Mouse (Mus musculus): ENCODE data around the gene Efcab2. TPM values are rescaled to one million over a fixed set of nuclear protein-coding genes. Genes with fewer than 3 reads are reported as not detected.

The Efcab2 gene
- polyA plus RNA-seq, 1 experiment, result 0.34 TPM

GRCm38 (mm10) chr1:178379224-178379623, 26.7 kb upstream of the Efcab2 start:
- Histone ChIP-seq H3K4me1 (ENCODE audit: control insufficient read depth, insufficient read depth, insufficient read length) (no peaks in the 10 kb centered on the region), H3K27ac (ENCODE audit: insufficient read depth, low read length) (no peak overlapping the region), H3K36me3 (ENCODE audit: control insufficient read depth, insufficient read depth, low read length) (no peaks in the 10 kb centered on the region), H3K4me3 (ENCODE audit: extremely low read depth, insufficient read depth, insufficient read length) (no peak overlapping the region), H3K27me3 (ENCODE audit: control insufficient read depth, insufficient read depth, low read length) (no peaks in the 10 kb centered on the region)
- 92% methylated on average over 1 of the region's 1 CpGs for WGBS
- no peak for DNase-seq (ENCODE audit: low read depth in 1 of 2, low spot score in 2 of 2)
- TF ChIP-seq POLR2A (IDR thresholded peaks at IDR 0.05; ENCODE audit: low read depth, low read length) (no peak), CTCF (IDR thresholded peaks at IDR 0.05; ENCODE audit: extremely low read depth, insufficient read depth, insufficient read length, insufficient replicate concordance) (no peak)

GRCm38 (mm10) chr1:178382165-178382564, 23.7 kb upstream of the Efcab2 start:
- H3K4me3 ChIP-seq (ENCODE audit: extremely low read depth, insufficient read depth, insufficient read length), result no peak overlapping the region
- DNase-seq (ENCODE audit: low read depth in 1 of 2, low spot score in 2 of 2), result no peak
- no peak overlapping the region for H3K27ac ChIP-seq (ENCODE audit: insufficient read depth, low read length)
- no peaks in the 10 kb centered on the region for H3K4me1 ChIP-seq (ENCODE audit: control insufficient read depth, insufficient read depth, insufficient read length)
- H3K36me3 ChIP-seq (ENCODE audit: control insufficient read depth, insufficient read depth, low read length), result no peaks in the 10 kb centered on the region
- H3K27me3 ChIP-seq (ENCODE audit: control insufficient read depth, insufficient read depth, low read length), result no peaks in the 10 kb centered on the region
- TF ChIP-seq POLR2A (IDR thresholded peaks at IDR 0.05; ENCODE audit: low read depth, low read length), result no peak
- TF ChIP-seq CTCF (IDR thresholded peaks at IDR 0.05; ENCODE audit: extremely low read depth, insufficient read depth, insufficient read length, insufficient replicate concordance), result no peak

DNA sequence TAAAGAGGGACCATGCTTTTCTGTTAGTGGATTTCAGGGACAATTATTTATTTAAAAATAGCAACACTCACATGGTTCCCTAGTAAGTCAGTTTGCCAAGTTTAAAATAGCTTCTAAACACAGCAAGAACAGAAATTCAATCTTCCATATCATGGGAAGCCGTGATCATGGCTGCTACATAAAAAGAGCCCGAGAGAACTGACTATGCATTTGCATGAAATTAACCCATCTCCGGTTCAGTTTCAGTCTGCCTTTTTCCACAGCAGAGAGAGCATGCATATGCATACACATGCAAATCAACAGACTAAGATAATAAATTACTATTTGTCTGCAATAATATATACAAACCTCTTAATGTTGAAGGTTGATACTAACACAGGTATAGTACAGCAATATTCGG, 17.1 kb upstream of the Efcab2 start:
- H3K36me3 ChIP-seq (ENCODE audit: control insufficient read depth, insufficient read depth, low read length), result no peaks in the 10 kb centered on the region
- WGBS, result 88% methylated on average over 4 of the region's 4 CpGs
- no peaks in the 10 kb centered on the region for H3K27me3 ChIP-seq (ENCODE audit: control insufficient read depth, insufficient read depth, low read length)

DNA sequence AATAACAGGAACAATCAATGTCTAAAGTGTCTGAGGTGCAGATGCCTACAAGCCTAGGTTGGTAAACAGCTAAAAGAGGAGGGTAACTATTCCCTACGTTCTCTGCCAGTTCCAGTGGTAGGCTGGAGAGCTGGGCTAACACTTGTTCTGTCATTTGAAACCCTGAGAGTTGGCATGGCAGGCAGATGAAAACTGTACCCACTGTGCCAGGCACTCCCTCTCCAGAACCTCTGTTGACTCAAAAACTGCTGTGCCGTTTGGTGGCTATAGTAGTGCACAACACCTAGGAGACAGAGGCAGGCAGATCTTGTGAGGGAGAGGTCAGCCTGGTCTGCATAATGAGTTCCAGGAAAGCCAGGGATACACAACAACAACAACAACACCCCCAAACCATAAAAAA, 16.5 kb upstream of the Efcab2 start:
- Histone ChIP-seq H3K27ac (ENCODE audit: insufficient read depth, low read length) (no peak overlapping the region), H3K27me3 (ENCODE audit: control insufficient read depth, insufficient read depth, low read length) (no peaks in the 10 kb centered on the region), H3K4me3 (ENCODE audit: extremely low read depth, insufficient read depth, insufficient read length) (no peak overlapping the region), H3K36me3 (ENCODE audit: control insufficient read depth, insufficient read depth, low read length) (no peaks in the 10 kb centered on the region), H3K4me1 (ENCODE audit: control insufficient read depth, insufficient read depth, insufficient read length) (no peaks in the 10 kb centered on the region)
- no peak for TF ChIP-seq POLR2A (IDR thresholded peaks at IDR 0.05; ENCODE audit: low read depth, low read length)
- TF ChIP-seq CTCF (IDR thresholded peaks at IDR 0.05; ENCODE audit: extremely low read depth, insufficient read depth, insufficient read length, insufficient replicate concordance), result no peak
- 89% methylated on average over 2 of the region's 2 CpGs for whole genome bisulfite sequencing
- DNase-seq (ENCODE audit: low read depth in 1 of 2, low spot score in 2 of 2), result no peak

More for the DNA sequence above, 17.1 kb upstream of the Efcab2 start:
- no peak overlapping the region for H3K27ac ChIP-seq (ENCODE audit: insufficient read depth, low read length)
- TF ChIP-seq POLR2A (IDR thresholded peaks at IDR 0.05; ENCODE audit: low read depth, low read length) (no peak), CTCF (IDR thresholded peaks at IDR 0.05; ENCODE audit: extremely low read depth, insufficient read depth, insufficient read length, insufficient replicate concordance) (no peak)
- no peaks in the 10 kb centered on the region for H3K4me1 ChIP-seq (ENCODE audit: control insufficient read depth, insufficient read depth, insufficient read length)
- DNase-seq (ENCODE audit: low read depth in 1 of 2, low spot score in 2 of 2), result no peak
- no peak overlapping the region for H3K4me3 ChIP-seq (ENCODE audit: extremely low read depth, insufficient read depth, insufficient read length)

DNA sequence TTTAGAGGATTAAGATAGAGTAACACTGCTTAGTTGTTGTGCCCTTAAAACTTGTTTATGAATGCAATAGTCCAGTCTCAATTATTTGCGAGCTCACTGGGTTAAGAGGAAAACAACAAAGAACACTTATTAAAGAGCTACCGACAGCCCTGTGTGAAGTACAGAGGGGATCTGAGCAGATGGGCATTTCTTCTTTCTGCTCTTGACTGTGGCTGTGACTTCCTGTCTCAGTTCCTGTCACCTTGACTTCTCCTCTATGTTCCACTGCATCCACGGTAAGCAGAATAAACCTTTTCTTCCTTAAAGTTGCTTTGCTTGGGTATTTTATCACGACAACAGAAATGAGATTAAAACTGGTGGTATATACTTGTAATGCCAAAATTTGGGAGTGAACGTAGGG, 12.9 kb upstream of the Efcab2 start:
- WGBS, result 24% methylated on average over 5 of the region's 5 CpGs
- no peaks in the 10 kb centered on the region for H3K36me3 ChIP-seq (ENCODE audit: control insufficient read depth, insufficient read depth, low read length)
- peak; percentile 18 to 25 for DNase-seq (ENCODE audit: low read depth in 1 of 2, low spot score in 2 of 2)
- no peak overlapping the region; the same call in 1 of the 2 replicates for H3K27ac ChIP-seq (ENCODE audit: insufficient read depth, low read length)
- H3K27me3 ChIP-seq (ENCODE audit: control insufficient read depth, insufficient read depth, low read length), result no peaks in the 10 kb centered on the region
- no peak overlapping the region for H3K4me3 ChIP-seq (ENCODE audit: extremely low read depth, insufficient read depth, insufficient read length)
- TF ChIP-seq CTCF (IDR thresholded peaks at IDR 0.05; ENCODE audit: extremely low read depth, insufficient read depth, insufficient read length, insufficient replicate concordance), result no peak
- no peak for TF ChIP-seq POLR2A (IDR thresholded peaks at IDR 0.05; ENCODE audit: low read depth, low read length)
- no peaks in the 10 kb centered on the region for H3K4me1 ChIP-seq (ENCODE audit: control insufficient read depth, insufficient read depth, insufficient read length)

GRCm38 (mm10) chr1:178395091-178395490, 10.8 kb upstream of the Efcab2 start:
- Histone ChIP-seq H3K27ac (ENCODE audit: insufficient read depth, low read length) (no peak overlapping the region), H3K4me1 (ENCODE audit: control insufficient read depth, insufficient read depth, insufficient read length) (no peaks in the 10 kb centered on the region), H3K36me3 (ENCODE audit: control insufficient read depth, insufficient read depth, low read length) (no peaks in the 10 kb centered on the region), H3K4me3 (ENCODE audit: extremely low read depth, insufficient read depth, insufficient read length) (no peak overlapping the region), H3K27me3 (ENCODE audit: control insufficient read depth, insufficient read depth, low read length) (no peaks in the 10 kb centered on the region)
- 88% methylated on average over 6 of the region's 6 CpGs for WGBS
- TF ChIP-seq POLR2A (IDR thresholded peaks at IDR 0.05; ENCODE audit: low read depth, low read length) (no peak), CTCF (IDR thresholded peaks at IDR 0.05; ENCODE audit: extremely low read depth, insufficient read depth, insufficient read length, insufficient replicate concordance) (no peak)
- DNase-seq (ENCODE audit: low read depth in 1 of 2, low spot score in 2 of 2), result no peak

GRCm38 (mm10) chr1:178396383-178396782, 9.5 kb upstream of the Efcab2 start:
- no peak for DNase-seq (ENCODE audit: low read depth in 1 of 2, low spot score in 2 of 2)
- WGBS, result 87% methylated on average over 4 of the region's 4 CpGs

More at GRCm38 (mm10) chr1:178396383-178396782, 9.5 kb upstream of the Efcab2 start:
- Histone ChIP-seq H3K4me3 (ENCODE audit: extremely low read depth, insufficient read depth, insufficient read length) (no peak overlapping the region), H3K27me3 (ENCODE audit: control insufficient read depth, insufficient read depth, low read length) (no peaks in the 10 kb centered on the region), H3K36me3 (ENCODE audit: control insufficient read depth, insufficient read depth, low read length) (no peaks in the 10 kb centered on the region), H3K4me1 (ENCODE audit: control insufficient read depth, insufficient read depth, insufficient read length) (no peaks in the 10 kb centered on the region), H3K27ac (ENCODE audit: insufficient read depth, low read length) (no peak overlapping the region)
- TF ChIP-seq POLR2A (IDR thresholded peaks at IDR 0.05; ENCODE audit: low read depth, low read length) (no peak), CTCF (IDR thresholded peaks at IDR 0.05; ENCODE audit: extremely low read depth, insufficient read depth, insufficient read length, insufficient replicate concordance) (no peak)
